Mouse (Mus musculus) intestine, embryonic 16.5 days (tissue): ENCODE measurements at regions not wholly inside any gene's neighbourhood (a gene's known extent, or its start where the extent isn't known, plus 50 kb on each side); places are given as distances from the start of the nearest gene placed in this dataset.
A peak's percentile ranks its signal among the peaks of the same experiment; 100 is the strongest.
"Not testable (repeated sequence)": the region's sequence is repeated elsewhere in the genome, so short reads cannot be mapped to it uniquely, and the experiment has no call there.

ENCODE experiments used
- ATAC-seq: fragments of 200-750 bp; cut with Nextera tagmentation; 2 replicates; pipeline ENCODE4 v1.8.0; 2017; ENCODE audit warnings: moderate TSS enrichment, moderate library complexity
- H3K27ac ChIP-seq: fragments of 300-500 bp; sonication (generic); 2 replicates; pipeline ENCODE4 v1.5.1; 2014; ENCODE audit warnings: mild to moderate bottlenecking, low read length
- H3K27me3 ChIP-seq: fragments of 300-500 bp; sonication (generic); replicated peaks from 2 replicates; pipeline ENCODE4 v1.6.1; 2014; ENCODE audit warnings: low read length, control low read depth, mixed read lengths; ENCODE audit not compliant: control insufficient read depth, insufficient read depth
- H3K36me3 ChIP-seq: fragments of 300-500 bp; sonication (generic); 2 replicates; pipeline ENCODE4 v1.6.1; 2014; ENCODE audit warnings: low read length, control low read depth; ENCODE audit not compliant: control insufficient read depth, insufficient read depth
- H3K4me1 ChIP-seq: fragments of 300-500 bp; sonication (generic); 2 replicates; pipeline ENCODE4 v1.6.1; 2014; ENCODE audit warnings: low read length, control low read depth, mixed read lengths; ENCODE audit not compliant: control insufficient read depth, insufficient read depth
- H3K4me2 ChIP-seq: fragments of 300-500 bp; sonication (generic); 2 replicates; pipeline ENCODE4 v1.6.1; 2014; ENCODE audit warnings: low read depth, low read length, control low read depth
- H3K4me3 ChIP-seq: fragments of 300-500 bp; sonication (generic); 2 replicates; pipeline ENCODE4 v1.5.1; 2014; ENCODE audit warnings: mild to moderate bottlenecking, low read length
- H3K9ac ChIP-seq: fragments of 300-500 bp; sonication (generic); 2 replicates; pipeline ENCODE4 v1.6.1; 2014; ENCODE audit warnings: low read depth, low read length
- H3K9me3 ChIP-seq: fragments of 300-500 bp; sonication (generic); 2 replicates; pipeline ENCODE4 v1.6.1; 2016; ENCODE audit warnings: low read length, control low read depth; ENCODE audit not compliant: control insufficient read depth
- WGBS: fragments of 180-500 bp; shearing (Covaris S2); extraction: QIAGEN DNeasy Blood & Tissue Kit; methylation state at CpG from one replicate; pipeline ENCODE4 v1.1.7; 2014; 5-methylcytosine and 5-hydroxymethylcytosine counted together

- Histone ChIP-seq H3K27me3 (no peaks in the 10 kb centered on the region), H3K4me3 (no peak overlapping the region), H3K9ac (no peak overlapping the region), H3K9me3 (no peaks in the 10 kb centered on the region), H3K4me2 (no peak overlapping the region), H3K27ac (no peak overlapping the region), H3K36me3 (no peaks in the 10 kb centered on the region), H3K4me1 (no peaks in the 10 kb centered on the region)
- 53% methylated on average over 5 of the region's 5 CpGs for WGBS
- no peak for ATAC-seq
Observed at GRCm38 (mm10) chr1:147084129-147084799, 589.7 kb downstream of the Brinp3 start.

GRCm38 (mm10) chr1:147125541-147125940 is 631.0 kb downstream of the Brinp3 start:
- no peaks in the 10 kb centered on the region for H3K4me1 ChIP-seq
- no peaks in the 10 kb centered on the region for H3K9me3 ChIP-seq
- no peak overlapping the region for H3K9ac ChIP-seq
- no peak overlapping the region for H3K27ac ChIP-seq
- H3K27me3 ChIP-seq = no peaks in the 10 kb centered on the region
- no peak overlapping the region for H3K4me2 ChIP-seq
- ATAC-seq = no peak
- no peaks in the 10 kb centered on the region for H3K36me3 ChIP-seq
- H3K4me3 ChIP-seq = no peak overlapping the region

- no peaks in the 10 kb centered on the region for H3K36me3 ChIP-seq
- no peaks in the 10 kb centered on the region for H3K27me3 ChIP-seq
- peak; percentile 59; the same call in 1 of the 2 replicates for ATAC-seq
- H3K9ac ChIP-seq = no peak overlapping the region
- no peak overlapping the region for H3K27ac ChIP-seq
- no peaks in the 10 kb centered on the region for H3K9me3 ChIP-seq
- no peak overlapping the region for H3K4me2 ChIP-seq
- no peak overlapping the region for H3K4me3 ChIP-seq
- WGBS = 59% methylated on average over 2 of the region's 2 CpGs
- H3K4me1 ChIP-seq = no peaks in the 10 kb centered on the region
Observed at GRCm38 (mm10) chr1:147138176-147138575, 643.6 kb downstream of the Brinp3 start.

GRCm38 (mm10) chr1:147175350-147175749 is 680.8 kb downstream of the Brinp3 start:
- Histone ChIP-seq H3K36me3 (no peaks in the 10 kb centered on the region), H3K9me3 (0 out of 2 replicates have a peak, but pooled peaks cover 3% of the 10 kb centered on the region), H3K27me3 (no peaks in the 10 kb centered on the region), H3K4me2 (no peak overlapping the region), H3K4me3 (no peak overlapping the region), H3K27ac (no peak overlapping the region), H3K4me1 (no peaks in the 10 kb centered on the region), H3K9ac (no peak overlapping the region)
- 61% methylated on average over 1 of the region's 1 CpGs for WGBS
- peak; percentile 62 for ATAC-seq

- Histone ChIP-seq H3K4me3 (no peak overlapping the region), H3K4me1 (no peaks in the 10 kb centered on the region), H3K27me3 (no peaks in the 10 kb centered on the region), H3K9me3 (no peaks in the 10 kb centered on the region), H3K36me3 (no peaks in the 10 kb centered on the region), H3K9ac (no peak overlapping the region), H3K27ac (no peak overlapping the region), H3K4me2 (no peak overlapping the region)
- no peak for ATAC-seq
- 87% methylated on average over 1 of the region's 1 CpGs for WGBS
Observed at GRCm38 (mm10) chr1:147186799-147187198, 692.2 kb downstream of the Brinp3 start.

- 75% methylated on average over 6 of the region's 6 CpGs for WGBS
- Histone ChIP-seq H3K4me3 (no peak overlapping the region), H3K9me3 (no peaks in the 10 kb centered on the region), H3K4me2 (no peak overlapping the region), H3K27ac (no peak overlapping the region), H3K9ac (no peak overlapping the region), H3K36me3 (no peaks in the 10 kb centered on the region), H3K27me3 (no peaks in the 10 kb centered on the region), H3K4me1 (no peaks in the 10 kb centered on the region)
- ATAC-seq = no peak
Observed at GRCm38 (mm10) chr1:147187251-147188025, 692.9 kb downstream of the Brinp3 start.

- H3K4me1 ChIP-seq, ATAC-seq, H3K9ac ChIP-seq, H3K4me3 ChIP-seq, H3K27ac ChIP-seq, H3K9me3 ChIP-seq, H3K36me3 ChIP-seq, H3K4me2 ChIP-seq, H3K27me3 ChIP-seq: not testable (repeated sequence)
- WGBS = 94% methylated on average over 2 of the region's 2 CpGs
Observed at GRCm38 (mm10) chr1:147199959-147200358, 705.4 kb downstream of the Brinp3 start.

- WGBS = 83% methylated on average over 7 of the region's 7 CpGs
- not testable (repeated sequence) for ATAC-seq
Observed at GRCm38 (mm10) chr1:147214890-147215289, 720.3 kb downstream of the Brinp3 start.

GRCm38 (mm10) chr1:147217965-147218364 is 723.4 kb downstream of the Brinp3 start:
- Histone ChIP-seq H3K4me2 (no peak overlapping the region), H3K36me3 (no peaks in the 10 kb centered on the region), H3K4me1 (no peaks in the 10 kb centered on the region), H3K27ac (no peak overlapping the region), H3K9ac (no peak overlapping the region), H3K27me3 (no peaks in the 10 kb centered on the region), H3K9me3 (no peaks in the 10 kb centered on the region), H3K4me3 (no peak overlapping the region)
- 46% methylated on average over 2 of the region's 2 CpGs for WGBS
- peak; percentile 63 for ATAC-seq

More at GRCm38 (mm10) chr1:147214890-147215289, 720.3 kb downstream of the Brinp3 start:
- not testable (repeated sequence) for H3K27ac ChIP-seq, H3K4me3 ChIP-seq, H3K4me2 ChIP-seq, H3K4me1 ChIP-seq, H3K27me3 ChIP-seq, H3K9me3 ChIP-seq, H3K36me3 ChIP-seq, H3K9ac ChIP-seq
